Mouse (Mus musculus) hematopoietic stem cell, adult 5-6 weeks (primary cell): ENCODE results near the gene Ak9. TPM values are rescaled to one million over a fixed set of nuclear protein-coding genes. Genes with fewer than 3 reads are reported as not detected.

Source experiments
- ATAC-seq, 2 experiments: fragments of 125-278 bp in 1 of 2; replicated peaks in 1 of 2; 2 replicates each; pipeline ENCODE4 v1.8.0; 2016 to 2017; ENCODE audit warnings: inconsistent platforms in 2 of 2, mild to moderate bottlenecking in 2 of 2, moderate number of reproducible peaks in 2 of 2, low read depth in 1 of 2, moderate TSS enrichment in 1 of 2; ENCODE audit not compliant: low FRiP score in 2 of 2, poor library complexity in 2 of 2, severe bottlenecking in 2 of 2, insufficient read depth in 1 of 2, low TSS enrichment in 1 of 2
- total RNA-seq: library from RNA; stranded (forward); fragments of 172-1452, 232-1000 nt; gene quantifications from 2 replicates; pipeline ENCODE4 v1.2.3, GENCODE M21; 2017

Ak9 gene
- total RNA-seq, result not detected in 2 replicates

DNA sequence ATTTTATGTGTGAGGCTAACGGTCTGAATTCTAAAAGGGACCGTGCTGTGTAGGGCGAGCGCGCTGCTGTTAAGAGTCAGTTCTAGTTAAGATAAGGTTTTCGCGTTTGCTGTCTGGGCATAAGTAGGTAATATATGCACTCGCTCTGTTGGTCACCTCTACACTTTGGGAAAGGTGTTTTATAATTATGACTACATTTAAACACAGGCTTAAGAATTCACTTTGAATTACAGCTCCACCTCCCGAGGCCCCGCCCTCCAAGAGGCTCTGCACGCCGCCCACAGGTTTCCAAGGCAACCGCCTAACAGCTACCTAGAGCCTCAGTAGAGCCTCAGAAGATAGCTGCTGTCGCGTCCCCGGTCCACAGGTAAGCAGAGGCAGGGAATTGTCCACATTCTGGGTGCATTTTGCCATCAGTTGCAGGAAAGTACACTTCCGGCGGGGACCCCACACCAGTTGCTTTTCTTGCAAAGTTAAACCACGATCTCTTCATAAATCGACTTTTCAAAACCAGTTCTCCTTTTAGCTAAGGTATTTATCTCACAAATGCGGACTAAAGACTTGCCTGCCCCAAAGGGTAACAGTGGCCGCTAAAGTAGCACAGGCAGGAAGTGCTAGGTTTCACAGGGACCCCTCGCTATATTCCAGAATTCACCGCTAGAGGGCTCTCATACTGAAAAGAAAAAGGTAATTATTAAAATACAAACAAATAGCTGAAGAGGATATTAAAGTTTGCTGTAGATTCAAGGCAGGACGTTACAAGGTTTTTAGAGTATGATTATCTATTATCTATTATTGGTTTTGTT lies at the start of gene Ak9:
Gene Ak9 (plus strand): TSS at position 342 of the 806 bp plus-strand sequence.
- ATAC-seq, result peak; percentile 87 to 89

DNA sequence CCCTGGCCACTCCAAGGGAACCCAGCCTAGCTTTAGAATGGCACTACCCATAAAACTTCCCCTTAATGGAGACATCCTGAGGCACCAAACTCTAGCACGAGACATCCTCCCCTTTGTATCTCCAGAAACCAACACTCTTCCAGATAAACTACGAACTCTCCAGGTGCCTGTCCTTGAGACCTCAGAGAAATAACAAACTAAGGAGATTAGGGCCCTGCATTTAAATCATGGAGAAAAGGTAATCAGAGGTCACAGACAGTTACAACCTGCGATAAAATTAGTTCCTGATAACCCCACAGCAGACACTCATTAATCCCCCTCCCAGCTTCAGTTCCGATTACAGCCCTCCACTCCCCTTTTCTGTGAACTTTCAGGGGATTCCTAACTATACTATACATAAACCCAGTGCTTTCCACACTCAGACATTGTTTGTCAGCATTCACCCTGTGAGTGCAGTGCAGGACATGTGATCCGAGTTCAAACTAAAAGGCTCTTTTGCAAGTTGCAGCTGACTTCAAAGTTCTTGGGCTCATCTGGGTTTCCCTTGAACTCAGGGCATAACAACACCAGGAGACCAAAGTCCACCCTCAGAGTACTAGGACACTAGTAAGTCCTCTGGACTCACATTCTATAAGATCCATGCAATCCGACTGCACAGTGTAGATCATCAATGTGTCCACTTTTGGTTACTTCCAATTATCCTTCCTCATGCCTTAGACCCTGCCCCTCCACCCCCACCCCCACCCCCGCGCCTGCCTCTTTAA lies 43.4 kb upstream of the Ak9 start:
- no peak for ATAC-seq

DNA sequence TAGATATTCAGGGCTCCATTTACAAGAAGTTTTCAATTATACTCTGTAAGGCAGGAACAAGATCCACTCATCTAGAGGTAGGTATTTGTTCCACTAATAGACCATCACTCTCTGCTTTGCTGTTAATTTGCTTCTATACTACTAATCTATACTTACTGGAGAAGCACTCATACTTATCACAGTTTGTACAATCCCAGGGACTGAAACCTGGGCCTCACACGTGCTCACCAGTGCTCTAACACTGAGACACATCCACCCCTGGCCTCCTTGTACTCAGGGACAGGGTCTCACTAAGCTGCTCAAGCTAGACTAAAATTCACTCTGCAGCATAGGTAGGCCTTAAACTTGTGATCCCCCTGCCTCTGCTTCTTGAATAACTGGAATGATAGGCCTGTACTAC lies 42.6 kb upstream of the Ak9 start:
- ATAC-seq, result no peak

DNA sequence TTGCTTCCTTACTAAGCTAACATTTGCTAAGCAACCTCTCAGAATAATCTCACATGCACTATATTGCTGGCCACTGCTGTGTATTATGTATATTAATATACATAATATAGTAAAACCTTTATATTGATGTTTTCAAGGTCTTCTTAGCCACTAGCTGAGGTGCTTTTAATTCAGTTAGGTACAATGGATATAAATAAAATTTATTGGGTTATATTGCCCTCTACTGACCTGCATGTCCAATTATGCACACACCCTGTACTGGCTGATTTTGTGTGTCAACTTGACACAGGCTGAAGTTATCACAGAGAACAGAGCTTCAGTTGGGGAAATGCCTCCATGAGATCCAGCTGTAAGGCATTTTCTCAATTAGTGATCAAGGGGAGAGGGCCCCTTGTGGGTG lies 41.9 kb upstream of the Ak9 start:
- no peak for ATAC-seq

DNA sequence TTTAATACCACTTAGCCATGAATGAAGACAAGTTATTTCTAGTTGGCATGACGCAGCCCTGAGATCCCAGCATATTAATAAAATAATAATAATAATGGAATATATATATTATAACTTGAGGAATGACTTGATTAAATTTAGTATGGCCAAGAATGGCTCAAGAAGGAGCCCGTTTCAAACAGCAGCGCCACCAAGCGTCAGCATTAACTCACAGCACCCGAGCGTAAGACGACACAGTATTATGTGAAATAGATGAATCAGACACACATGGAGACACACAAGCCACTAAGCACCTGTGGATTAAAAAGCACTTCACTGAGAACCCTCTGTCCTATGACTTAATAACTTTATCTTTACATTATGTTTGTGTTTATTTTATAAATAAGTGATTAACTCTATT lies 31.9 kb upstream of the Ak9 start:
- ATAC-seq, result no peak

DNA sequence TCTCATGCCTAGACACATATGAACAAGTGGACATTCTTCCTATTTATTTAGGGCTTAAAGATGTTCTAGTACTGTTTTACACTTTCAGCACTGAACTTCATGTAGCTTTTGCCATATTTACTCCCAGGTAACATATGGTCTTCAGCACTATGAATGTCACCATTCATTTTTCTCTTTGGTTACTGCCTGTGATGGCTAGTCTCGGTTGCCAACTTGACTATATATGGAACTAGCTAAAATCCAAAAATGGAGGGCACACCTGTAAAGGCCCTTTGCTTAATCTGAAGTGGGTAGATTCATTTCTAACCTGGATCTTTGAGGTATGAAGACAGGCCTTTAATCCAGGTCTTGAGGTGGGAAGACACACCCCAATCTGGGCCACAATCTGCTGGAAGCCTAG lies 28.9 kb upstream of the Ak9 start:
- ATAC-seq, result no peak

DNA sequence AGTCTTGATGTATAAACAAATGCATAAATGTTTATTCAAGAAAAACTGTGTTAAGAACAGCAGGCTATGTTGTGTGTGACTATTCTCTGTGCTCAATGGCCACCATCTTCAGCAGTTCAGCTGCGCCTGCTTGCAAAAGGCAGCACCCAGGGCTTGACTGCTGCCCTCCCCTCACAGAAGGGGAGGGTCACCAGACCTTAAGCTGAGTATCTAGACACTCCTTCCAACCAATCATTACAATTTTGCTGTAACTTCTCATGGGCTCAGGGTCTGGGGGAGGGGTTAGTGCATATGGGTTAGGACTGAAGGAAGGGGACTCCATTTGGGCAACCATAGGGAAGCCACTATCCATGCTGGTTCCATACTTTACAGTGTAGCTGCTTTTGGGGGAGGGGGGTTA lies 25.0 kb upstream of the Ak9 start:
- no peak for ATAC-seq

DNA sequence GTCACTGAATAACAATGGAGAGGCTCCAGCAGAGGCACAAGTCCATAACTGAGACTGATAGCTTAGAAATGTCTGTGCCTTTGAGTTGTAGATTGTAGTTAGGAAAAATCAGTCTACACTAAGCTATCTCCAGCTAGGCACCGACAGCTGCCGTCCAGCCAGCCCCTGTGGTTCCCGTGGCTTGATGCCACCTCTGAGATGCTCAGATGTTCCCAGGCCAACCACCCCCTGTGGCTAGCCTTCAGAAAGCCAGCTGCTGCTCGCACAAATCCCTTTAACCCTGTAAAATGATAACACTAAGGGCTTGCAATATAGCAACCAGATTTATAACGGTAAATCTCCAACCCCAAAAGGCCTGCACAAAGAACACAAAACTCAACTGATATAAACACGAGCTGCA lies 23.6 kb upstream of the Ak9 start:
- no peak for ATAC-seq

DNA sequence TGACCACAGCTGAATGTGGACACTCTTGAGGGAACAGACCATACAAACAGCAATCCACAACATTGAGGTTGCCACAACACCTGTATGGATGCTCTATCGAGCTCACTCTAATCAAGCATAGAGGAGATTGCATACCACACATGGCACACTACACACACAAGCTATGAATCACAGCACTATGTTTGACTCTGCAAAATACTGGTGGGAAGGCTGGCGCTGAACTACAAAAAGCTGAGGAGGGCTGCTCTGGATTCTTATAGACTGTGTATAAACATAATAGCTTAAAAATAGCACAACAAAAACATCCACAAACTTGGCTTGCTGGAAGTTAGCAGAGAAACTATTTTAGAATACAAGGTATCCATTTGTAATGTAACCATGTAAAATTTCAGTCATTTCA lies 23.0 kb upstream of the Ak9 start:
- no peak for ATAC-seq

DNA sequence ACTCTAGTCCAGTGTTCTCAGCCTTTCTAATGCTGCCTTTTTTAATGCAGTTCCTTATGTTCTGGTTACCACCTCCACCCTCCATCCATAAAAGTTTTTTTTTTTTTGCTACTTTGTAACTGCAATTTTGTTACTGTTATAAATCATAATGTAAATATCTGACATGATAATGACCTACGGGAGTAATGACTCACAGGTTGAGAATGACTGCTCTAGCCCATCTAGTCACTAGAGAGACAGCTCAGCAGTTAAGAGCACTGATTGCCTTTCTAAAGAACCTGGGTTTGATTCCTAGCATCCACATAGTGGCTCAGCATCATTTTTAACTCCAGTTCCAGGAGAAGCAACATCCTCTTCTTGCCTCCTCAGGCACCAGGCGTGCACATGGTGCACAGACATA lies 21.7 kb upstream of the Ak9 start:
- no peak for ATAC-seq

DNA sequence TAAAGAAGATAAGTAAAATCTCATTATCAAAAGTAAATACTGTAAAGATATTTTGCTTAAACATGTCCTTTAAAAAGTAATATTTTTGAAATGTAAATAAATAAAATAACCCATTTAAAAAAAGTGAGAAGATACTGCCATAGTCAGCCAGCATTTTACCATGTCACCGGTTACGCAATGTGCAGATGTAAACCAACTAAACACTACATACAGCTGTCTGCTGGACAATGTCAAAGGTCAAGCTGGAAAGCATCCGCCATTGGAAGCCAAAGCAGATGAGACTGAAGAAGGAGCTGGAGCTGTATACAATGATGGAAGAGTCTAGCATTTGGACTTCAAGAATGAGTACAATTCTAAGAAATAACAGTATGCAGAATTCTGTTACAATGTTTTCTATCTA lies 16.2 kb upstream of the Ak9 start:
- ATAC-seq, result no peak

DNA sequence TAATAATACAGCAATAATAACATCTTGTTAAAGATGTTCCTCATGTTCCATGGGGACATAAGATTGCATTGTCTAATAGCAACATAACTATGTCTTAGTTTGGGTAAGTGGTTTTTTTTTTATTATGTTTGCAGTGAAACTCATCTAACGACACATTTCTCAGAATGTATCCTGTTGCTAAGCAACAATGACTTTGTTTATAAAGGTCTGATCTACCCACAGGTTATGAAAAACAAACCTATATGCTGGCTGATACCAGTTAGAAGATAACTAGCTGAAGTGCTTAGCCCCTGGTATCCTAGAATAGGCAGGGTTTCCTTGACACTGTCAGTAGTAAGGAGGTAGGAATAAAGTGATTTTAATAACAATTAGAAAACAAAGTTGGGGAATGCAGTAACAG lies 15.7 kb upstream of the Ak9 start:
- no peak for ATAC-seq

DNA sequence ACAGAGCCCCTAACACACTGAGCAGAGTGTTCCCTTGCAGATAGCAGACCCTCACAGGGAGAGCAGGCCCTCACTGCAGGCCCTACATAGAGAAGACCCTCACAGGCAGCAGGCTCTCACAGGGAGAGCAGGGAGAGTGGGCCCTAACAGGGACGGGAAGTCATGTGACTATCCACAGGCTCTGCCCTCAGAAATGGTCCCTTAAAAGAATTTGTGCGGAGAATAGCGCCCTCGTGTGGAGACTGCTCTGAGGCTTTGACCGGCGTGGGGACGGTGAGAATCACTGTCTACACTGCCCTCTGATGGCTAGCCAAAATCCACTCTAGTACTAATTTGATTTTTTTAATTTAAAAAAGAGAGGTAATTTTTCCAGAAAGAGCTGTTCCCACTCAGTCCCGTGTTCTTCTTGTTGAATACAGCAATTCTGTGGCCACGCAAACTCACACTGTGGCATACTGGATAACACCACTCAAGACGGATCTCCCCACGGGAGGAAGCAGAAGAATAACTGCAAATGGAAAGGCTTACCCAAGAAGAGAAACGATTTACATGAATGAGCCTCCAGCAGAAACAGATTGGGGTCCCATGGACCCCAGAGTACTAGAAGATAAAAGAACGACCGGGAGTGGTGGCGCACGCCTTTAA lies 14.9 kb upstream of the Ak9 start:
- ATAC-seq, result peak; percentile 82 to 84

DNA sequence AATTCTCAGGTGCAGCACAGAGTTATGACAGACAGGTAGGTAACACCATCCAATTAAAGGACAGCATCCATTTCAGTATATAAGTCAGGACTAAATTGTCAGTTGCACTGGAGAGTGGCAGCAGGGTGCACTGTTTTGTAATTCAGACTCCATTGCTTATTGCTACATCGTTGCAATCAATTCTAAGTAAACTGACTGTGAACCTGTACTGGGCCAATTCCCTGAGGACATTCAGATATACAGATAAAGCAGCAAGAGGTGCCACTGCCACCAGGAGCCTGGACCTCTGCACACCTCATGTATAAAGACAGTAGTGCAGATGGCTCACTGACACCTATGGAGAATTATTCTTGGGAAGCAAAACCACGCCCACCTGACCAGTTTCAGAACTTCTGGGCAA lies 12.8 kb upstream of the Ak9 start:
- no peak for ATAC-seq

DNA sequence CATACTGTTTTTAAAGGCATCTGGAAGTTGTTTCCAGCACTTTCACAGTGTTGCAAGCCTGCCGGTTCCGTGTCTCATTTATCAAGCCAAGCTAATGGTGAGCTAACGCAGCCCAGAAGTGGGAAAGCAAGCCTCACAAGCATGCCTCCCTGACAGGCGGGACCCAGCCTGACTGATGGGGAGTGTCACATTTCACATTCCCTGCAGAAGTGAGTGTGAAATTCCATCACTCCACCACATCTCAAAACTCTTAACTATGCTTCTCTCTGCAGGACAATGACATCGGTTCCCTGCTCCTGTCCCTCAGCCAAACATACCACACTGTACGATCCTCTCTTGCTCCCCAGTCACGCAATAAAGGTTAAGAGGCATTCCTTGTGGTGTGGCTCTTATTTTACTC lies 10.8 kb upstream of the Ak9 start:
- ATAC-seq, result no peak

DNA sequence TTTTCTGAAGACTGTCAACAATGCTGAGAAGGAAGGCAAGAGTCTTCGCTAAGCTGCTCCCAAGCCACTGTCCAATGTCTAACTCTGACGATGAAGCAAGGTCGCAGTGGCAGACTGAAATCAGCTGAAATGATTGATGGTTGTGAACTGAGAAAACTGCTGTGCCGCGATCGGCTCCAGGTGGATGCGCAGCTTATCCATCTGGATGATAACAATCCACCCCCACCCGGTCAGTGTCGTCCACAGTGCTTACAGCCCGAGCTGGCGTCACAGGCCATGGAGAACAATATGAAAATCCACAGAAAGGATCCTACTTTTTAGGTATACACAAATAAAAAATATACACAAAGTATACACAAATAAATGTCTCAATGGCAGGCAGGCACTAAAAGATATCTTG lies 9.0 kb upstream of the Ak9 start:
- ATAC-seq, result no peak

DNA sequence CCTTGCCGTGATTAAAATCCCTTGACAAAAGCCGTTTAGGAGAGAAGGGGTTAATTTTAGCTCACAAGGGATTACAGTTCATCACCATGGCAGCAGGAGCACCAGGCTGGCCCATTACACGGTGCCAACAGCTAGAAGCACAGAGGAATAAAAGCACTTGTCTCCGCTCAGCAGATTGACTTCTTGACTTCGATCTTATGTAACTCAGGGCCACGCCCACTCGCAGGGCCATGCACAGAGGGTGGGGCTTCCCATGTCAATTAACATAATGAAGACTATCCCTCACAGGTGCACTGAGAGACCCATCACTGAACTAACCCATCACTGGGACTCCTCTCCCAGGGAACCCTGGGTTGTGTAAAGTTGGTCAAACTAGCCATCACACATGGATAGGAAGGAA lies 8.6 kb upstream of the Ak9 start:
- no peak for ATAC-seq

DNA sequence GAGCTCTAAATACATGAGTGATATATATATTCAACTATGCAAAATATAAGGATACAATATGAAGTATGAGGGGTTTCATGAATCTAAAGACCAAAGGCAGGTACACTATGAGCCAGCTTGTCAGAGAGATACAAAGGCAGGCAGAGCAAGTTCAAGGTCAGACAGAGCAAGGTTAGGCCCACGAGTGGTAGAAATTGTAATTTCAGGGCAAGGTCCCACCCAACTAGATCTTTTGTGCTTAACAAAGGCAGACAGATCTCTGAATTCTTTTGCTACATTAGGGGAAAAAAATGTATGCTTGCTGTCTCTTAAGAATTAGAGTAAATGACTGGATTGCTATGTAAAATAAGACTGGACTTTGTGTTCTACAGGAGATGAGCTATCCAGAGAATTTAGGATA lies 3.6 kb upstream of the Ak9 start:
- ATAC-seq, result no peak
